Mouse (Mus musculus) bone marrow, adult 2 months (tissue): ENCODE results near the gene Gmds.

ENCODE experiments used
- CTCF ChIP-seq: fragments of 200-500 bp; IDR thresholded peaks from 2 replicates; pipeline ENCODE4 v1.5.1; 2011; ENCODE audit warnings: low read length, control low read depth; ENCODE audit not compliant: control insufficient read depth, insufficient read depth
- POLR2A ChIP-seq: fragments of 200-500 bp; IDR thresholded peaks from 2 replicates; pipeline ENCODE4 v1.6.1; 2011; ENCODE audit warnings: low read depth, mild to moderate bottlenecking, control low read depth, low read length, borderline replicate concordance; ENCODE audit not compliant: control insufficient read depth

DNA sequence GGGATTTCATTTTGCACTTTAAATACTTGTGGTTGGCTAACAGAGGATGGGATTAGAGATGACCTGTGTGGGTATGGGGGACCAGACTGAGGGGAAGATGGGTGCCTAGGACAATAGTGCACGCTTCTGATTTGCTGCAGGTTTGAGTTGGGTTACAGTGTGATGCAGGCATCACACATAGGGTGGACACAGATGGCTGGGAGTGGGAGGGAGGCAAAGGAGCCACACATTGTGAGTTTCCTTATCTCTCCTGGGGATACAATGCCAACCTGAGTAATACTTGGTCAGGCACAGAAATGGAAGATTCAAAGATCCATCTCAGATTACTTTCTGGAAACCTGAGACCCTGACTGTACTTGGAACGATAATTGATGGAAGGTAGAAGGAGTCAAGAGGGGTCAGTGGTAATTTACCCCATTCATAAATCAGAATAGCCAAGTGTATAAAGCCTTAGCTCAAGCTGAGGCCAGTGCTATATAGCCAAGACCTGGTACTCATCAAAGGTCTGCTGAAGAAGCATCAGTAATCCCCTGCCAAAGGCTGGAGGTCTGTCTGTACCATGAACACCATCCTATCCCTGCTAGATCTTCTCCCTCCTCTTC is 445.5 kb downstream of the Gmds start:
- TF ChIP-seq CTCF (no peak), POLR2A (no peak)
